Mouse (Mus musculus) cerebellum, postnatal 10 days (tissue): ENCODE data around the gene Fbl.
"Not testable (repeated sequence)": the region's sequence is repeated elsewhere in the genome, so short reads cannot be mapped to it uniquely, and the experiment has no call there.

Experiments used
- DNase-seq, 2 experiments: peaks; one replicate each; pipeline ENCODE4 v3.0.0; 2021; ENCODE audit warnings: mixed read lengths in 2 of 2

Fbl gene

DNA sequence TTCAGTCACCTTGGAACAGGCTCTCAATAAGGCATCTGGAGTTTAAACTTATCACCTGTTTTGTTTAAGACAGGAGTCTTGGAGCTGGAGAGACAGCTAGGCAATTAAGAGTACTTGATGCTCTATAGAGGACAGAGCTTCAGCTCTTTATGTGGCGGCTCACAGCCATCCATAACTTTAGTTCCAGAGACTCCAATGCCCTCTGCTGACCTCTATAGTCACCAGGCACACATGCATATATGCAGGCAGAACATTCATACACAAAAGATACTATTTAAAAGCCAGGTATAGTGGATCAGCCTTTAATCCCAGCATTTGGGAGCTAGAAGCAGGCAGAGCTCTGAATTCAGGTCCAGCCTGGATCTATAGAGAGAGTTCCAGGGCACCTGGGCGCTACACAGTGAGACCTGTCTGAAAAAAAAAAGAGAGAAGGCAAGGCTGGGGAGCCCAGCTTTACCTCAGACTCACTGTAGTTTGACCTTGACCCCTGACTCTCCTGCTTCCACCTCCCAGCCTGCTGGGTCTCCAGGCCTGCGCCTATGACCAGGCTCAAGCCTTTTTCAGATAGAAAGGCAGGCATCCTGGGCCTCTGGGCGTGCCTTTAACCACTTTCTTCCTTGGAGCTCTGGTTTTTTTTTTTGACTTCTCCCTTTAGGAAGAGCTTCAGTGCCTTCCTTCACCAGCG lies 26.0 kb downstream of the Fbl start:
- no peak for DNase-seq

GRCm38 (mm10) chr7:28196528-28196927 lies 27.0 kb downstream of the Fbl start:
- peak; percentile 42 to 49 for DNase-seq

DNA sequence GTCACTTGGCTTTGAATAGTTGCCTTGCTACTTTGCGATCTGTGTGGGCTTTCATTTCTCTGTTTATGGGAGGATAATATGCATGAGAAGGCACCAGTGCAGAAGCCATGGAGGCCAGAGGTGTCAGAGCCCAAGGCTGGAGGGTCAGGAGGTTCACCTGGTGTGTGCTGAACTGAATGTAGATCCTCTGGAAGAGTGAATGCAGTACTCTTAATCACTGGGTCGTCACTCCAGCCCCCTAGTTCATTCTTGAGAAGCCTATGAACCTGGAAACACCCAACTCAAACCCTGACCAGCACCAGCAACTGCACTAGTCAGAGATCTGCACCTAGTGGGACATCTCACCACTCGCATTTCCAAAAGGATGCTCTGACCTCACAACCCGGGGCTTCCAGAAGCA lies 29.5 kb downstream of the Fbl start:
- DNase-seq, result no peak

- DNase-seq, result no peak
Measured at GRCm38 (mm10) chr7:28203207-28204108, 33.9 kb downstream of the Fbl start.

DNA sequence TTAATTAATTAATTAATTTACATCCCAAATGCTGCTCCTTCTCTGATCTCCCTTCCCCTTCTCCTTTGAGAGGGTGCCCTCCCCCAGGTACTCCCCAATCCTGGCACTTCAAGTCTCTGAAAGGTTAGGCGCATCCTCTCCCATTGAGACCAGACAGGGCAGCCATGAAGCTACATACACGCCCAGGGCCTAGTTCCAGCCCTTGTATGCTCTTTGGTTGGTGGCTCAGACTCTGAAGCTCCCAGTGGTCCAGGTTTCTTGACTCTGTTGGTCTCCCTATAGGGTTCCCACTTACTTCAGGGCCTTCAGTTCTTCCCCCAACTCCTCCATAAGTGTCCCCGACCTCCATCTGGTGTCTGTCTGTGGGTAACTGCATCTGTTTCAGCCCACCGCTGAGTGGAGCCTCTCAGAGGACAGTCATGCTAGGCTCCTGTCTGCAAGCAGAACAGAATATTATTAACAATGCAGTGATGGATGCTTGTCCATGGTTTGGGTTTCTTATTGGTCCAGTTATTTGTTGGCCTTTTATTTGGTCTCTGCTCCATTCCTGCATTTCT lies 36.6 kb downstream of the Fbl start:
- peak; percentile 49 to 50 for DNase-seq

GRCm38 (mm10) chr7:28208396-28208987 lies 39.0 kb downstream of the Fbl start:
- DNase-seq, result no peak

- peak; percentile 56 to 70 for DNase-seq
Measured at GRCm38 (mm10) chr7:28208988-28209508, 39.5 kb downstream of the Fbl start.

- no peak for DNase-seq
Measured at GRCm38 (mm10) chr7:28210731-28211130, 41.2 kb downstream of the Fbl start.

DNA sequence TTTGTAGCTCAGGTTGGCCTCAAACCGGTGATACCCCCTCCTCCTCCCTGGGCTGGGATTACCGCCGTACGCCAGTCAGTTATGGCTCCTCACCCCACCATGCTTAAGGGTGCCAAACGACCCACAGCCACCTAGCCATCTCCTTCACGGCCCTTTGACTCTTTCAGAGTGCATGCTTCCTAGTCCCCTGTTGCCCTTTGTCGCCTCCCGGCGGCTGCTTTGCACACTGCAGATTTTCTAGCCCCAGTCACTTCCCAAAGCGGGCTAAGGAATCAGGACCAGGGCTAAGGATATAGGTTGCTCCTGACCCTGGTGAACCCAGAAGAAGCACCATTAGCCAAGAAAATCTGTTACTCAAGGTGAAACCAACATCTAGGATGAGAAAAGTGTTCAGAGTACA lies 44.6 kb downstream of the Fbl start:
- peak; percentile 86 to 87 for DNase-seq

- not testable (repeated sequence) for DNase-seq
Measured at GRCm38 (mm10) chr7:28215950-28216349, 46.4 kb downstream of the Fbl start.

- not testable (repeated sequence) for DNase-seq
Measured at GRCm38 (mm10) chr7:28217811-28218210, 48.3 kb downstream of the Fbl start.

DNA sequence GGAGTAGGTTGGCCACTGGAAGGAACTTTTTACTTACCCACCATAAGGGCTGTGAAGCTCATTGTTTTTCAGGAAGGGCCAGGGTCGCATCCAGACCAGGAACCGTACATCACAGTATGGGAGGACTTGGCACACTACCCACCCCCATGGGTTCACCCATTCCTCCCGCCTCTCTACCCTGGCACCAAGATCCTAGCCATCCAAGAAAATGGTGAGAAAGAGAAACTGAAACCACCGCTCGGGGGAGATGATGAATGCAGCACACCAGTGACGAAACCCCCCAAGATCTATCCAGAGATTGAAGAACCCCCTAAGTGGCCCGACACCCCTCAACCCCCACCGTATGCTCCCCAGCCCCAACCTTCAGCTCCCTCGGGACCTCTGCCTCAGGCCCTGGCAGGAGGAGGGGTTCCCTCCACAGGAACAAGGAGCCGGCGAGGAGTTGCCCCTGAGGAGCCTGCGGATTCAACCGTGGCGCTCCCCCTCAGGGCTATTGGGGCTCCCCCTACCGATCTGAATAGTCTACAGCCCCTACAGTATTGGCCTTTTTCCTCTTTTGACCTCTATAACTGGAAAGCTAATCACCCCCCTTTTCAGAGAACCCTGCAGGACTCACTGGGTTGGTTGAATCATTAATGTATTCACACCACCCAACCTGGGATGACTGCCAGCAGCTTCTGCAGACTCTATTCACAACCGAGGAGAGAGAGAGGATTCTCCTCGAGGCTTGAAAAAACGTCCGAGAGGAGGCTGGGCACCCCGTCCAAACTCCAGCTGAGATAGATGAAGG lies 49.6 kb downstream of the Fbl start:
- peak; percentile 82 to 83 for DNase-seq

DNA sequence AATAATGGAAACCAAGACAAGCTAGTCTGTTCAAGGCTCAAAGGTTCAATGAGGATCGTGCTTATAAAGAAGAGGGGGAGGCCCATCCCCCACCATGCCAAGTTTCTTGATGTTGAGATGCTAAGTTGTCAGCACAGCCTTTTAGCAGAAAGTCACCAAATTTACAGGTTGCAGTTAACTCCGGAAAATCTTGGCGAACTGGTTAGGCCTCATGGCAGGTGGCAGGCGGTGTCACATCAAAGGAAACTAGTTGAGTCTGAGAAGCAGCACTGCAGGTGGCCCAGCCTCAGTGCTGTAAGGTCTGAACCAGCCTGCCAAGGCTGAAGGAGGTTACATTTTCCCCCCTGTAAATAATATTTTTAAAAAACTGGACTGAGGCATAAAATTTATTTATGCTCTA lies 57.3 kb downstream of the Fbl start:
- DNase-seq, result not testable (repeated sequence)

GRCm38 (mm10) chr7:28227421-28227820 lies 57.9 kb downstream of the Fbl start:
- not testable (repeated sequence) for DNase-seq
